Mouse (Mus musculus) thymus, postnatal 36 days (tissue): ENCODE data around the gene Cdk2ap2.

ENCODE experiments used
- DNase-seq, 2 experiments: peaks; one replicate each; pipeline ENCODE4 v3.0.0; 2022; ENCODE audit warnings: mixed read lengths in 2 of 2

The Cdk2ap2 gene

DNA sequence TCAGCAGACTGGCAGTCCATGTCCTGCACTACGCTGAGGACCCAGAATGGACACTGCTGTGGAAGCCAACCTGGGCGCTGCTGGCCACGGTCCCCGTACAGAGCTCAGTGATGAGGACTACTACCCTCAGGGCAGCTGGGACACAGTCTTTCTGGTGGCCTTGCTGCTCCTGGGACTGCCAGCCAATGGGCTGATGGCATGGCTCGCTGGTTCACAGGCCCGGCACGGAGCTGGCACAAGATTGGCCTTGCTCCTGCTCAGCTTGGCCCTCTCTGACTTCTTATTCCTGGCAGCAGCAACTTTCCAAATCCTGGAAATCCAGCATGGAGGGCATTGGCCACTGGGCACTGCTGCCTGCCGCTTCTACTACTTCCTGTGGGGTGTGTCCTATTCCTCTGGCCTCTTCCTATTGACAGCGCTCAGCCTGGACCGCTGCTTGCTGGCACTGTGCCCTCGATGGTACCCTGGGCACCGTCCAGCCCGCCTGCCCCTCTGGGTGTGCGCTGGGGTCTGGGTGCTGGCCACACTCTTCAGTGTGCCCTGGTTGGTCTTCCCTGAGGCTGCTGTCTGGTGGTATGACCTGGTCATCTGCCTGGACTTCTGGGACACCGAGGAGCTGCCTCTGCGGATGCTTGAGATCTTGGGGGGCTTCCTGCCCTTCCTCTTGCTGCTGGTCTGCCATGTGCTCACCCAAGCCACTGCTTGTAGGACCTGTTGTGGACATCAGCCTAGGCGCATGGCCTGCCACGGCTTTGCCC lies 45.6 kb downstream of the Cdk2ap2 start:
- no peak for DNase-seq

DNA sequence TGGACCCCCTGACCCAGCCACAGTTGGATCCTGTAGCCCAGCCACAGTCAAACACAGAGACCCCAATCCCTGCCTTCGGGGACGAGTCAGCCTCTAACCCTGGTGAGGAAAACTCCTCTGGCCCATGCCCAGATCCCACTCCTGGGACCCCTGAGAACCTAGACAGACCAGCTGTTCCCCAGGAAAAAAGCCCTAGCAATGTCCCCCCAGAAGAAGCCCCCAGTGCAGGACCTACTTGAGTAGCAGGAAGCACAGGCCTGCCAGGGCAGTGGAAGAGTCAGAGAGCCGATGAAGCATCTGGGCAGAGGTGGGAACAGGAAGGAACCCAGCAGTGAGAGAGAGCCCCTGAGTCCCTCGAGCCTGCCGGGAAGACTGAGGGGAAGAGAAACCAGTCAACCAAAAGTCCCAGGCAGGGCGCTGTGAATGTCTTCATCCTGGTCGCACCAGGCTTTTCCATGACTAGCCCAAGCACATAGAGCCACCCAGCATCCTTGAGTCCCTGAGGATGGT lies 46.8 kb downstream of the Cdk2ap2 start, which contains the start of gene Cabp4:
TSS of gene Cabp4 (minus strand) at position 275 of the 510 bp plus-strand sequence.
- DNase-seq = no peak

- peak; percentile 34 to 44 for DNase-seq
These were observed 47.8 kb downstream of the Cdk2ap2 start for GRCm38 (mm10) chr19:4144550-4145498.

GRCm38 (mm10) chr19:4145936-4146335 lies 49.0 kb downstream of the Cdk2ap2 start:
- no peak for DNase-seq

- no peak for DNase-seq
These were observed 49.5 kb downstream of the Cdk2ap2 start for GRCm38 (mm10) chr19:4146366-4147021.

DNA sequence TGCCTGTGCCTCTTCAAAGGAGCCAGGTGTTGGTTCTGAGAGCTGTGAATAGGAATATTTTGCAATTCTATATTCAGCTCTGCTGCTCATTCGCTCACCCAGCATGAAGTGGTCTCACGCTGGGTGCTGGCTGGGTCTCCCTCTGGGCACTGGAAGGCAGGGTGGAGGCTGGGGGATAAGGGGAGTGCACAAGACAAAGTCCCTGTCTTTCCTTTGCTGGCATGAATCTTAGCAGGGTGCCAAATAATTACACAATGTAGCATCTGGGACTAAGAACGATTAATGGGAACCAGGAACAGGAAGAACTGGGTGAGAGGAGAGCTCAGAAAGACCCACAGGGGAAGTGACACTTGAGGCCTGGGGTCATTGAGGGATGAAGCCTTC lies 50.0 kb downstream of the Cdk2ap2 start:
- DNase-seq = no peak

GRCm38 (mm10) chr19:4147782-4148490 lies 51.0 kb downstream of the Cdk2ap2 start:
- no peak for DNase-seq

GRCm38 (mm10) chr19:4148491-4148806 lies 51.5 kb downstream of the Cdk2ap2 start, which contains the start of gene Coro1b:
Coro1b (plus strand) TSS chr19:4148619.
- peak; percentile 95 to 97 for DNase-seq
